Mouse (Mus musculus): ENCODE measurements at regions not wholly inside any gene's neighbourhood (a gene's known extent, or its start where the extent isn't known, plus 50 kb on each side); places are given as distances from the start of the nearest gene placed in this dataset.

DNA sequence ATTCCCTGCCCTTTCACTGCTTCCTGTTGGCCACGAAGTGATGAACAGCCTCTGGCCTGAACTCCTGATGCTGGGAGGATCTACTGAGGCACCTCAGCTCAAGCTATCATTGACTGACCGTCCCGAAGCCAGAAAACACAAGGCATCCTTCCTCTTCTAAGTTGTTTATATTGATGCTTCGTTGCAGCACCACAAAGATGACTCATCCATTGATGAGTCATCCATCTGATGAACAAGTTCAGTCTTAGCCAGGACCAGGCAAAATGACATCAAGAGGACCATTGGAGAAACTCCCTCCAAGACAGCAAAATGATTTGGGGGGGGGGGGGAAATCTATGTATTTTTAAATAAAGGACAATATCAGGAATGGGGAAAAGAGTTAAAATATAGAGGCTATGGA is 144.5 kb downstream of the Rab28 start:
- H3K27me3 ChIP-seq = no peaks in the 10 kb centered on the region
- H3K27ac ChIP-seq = no peak overlapping the region
- no peak overlapping the region for H3K4me2 ChIP-seq (replicated peaks)
- no peaks in the 10 kb centered on the region for H3K36me3 ChIP-seq
- H3K9me3 ChIP-seq (replicated peaks) = no peaks in the 10 kb centered on the region
- H3K4me3 ChIP-seq = no peak overlapping the region
- ATAC-seq (ENCODE audit: low FRiP score) = no peak
- 84% methylated on average over 4 of the region's 4 CpGs for WGBS
- no peaks in the 10 kb centered on the region for H3K4me1 ChIP-seq
- H3K9ac ChIP-seq = no peak overlapping the region

DNA sequence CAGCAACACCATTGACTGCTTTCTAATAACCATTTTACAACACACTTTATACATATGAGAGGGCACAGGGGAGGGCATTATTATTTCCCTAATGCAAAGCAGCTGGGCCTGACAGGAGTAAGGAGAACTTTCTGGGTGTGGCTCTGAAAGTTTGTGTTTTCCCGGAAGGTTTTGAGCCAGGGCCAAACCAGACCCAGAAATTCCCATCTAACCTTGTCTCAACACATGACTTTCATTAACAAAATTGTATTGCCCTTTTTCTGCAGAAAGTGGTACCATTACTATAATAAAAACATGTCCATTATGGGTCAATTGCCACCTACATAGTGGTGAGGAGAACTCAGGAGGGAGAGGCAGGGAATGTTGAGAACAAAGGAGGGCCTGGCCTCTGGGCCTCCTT is 145.7 kb downstream of the Rab28 start:
- Histone ChIP-seq H3K4me3 (no peak overlapping the region), H3K4me1 (no peaks in the 10 kb centered on the region), H3K4me2 (replicated peaks) (no peak overlapping the region), H3K9me3 (replicated peaks) (no peaks in the 10 kb centered on the region), H3K27ac (no peak overlapping the region), H3K36me3 (no peaks in the 10 kb centered on the region), H3K9ac (no peak overlapping the region), H3K27me3 (no peaks in the 10 kb centered on the region)
- no peak for ATAC-seq (ENCODE audit: low FRiP score)
- WGBS = 58% methylated on average over 1 of the region's 1 CpGs

- ATAC-seq (ENCODE audit: low FRiP score) = no peak
- no peaks in the 10 kb centered on the region for H3K9me3 ChIP-seq (replicated peaks)
- H3K27ac ChIP-seq = no peak overlapping the region
- no peak overlapping the region for H3K4me3 ChIP-seq
- peak overlapping the region; percentile 34 for H3K4me2 ChIP-seq (replicated peaks)
- no peak overlapping the region for H3K9ac ChIP-seq
- WGBS = 44% methylated on average over 24 of the region's 24 CpGs
- H3K4me1 ChIP-seq = no peaks in the 10 kb centered on the region
- H3K36me3 ChIP-seq = no peaks in the 10 kb centered on the region
- H3K27me3 ChIP-seq = no peaks in the 10 kb centered on the region
These were observed 151.2 kb downstream of the Rab28 start for GRCm38 (mm10) chr5:41556700-41557309.

- WGBS = 81% methylated on average over 3 of the region's 3 CpGs
- no peak for ATAC-seq (ENCODE audit: low FRiP score)
- no peak overlapping the region for H3K9ac ChIP-seq
These were observed 153.6 kb downstream of the Rab28 start for GRCm38 (mm10) chr5:41554312-41554711.

DNA sequence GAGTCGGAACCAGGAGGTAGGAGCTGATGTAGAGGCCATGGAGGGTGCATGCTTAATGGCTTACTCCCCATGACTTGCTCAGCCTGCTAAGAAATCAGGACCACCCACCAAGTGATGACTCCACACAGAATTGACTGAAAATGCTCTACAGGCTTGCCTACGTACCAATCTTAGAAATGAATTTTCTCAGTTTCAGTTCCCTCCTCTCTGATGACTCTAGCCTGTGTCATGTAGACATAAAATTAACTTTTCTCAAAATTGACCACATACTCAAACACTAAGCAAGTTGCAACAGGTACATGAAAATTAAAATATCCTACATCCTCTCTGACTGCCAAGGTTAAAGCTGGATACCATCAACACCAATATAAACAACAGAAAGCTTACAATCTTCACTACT is 157.9 kb downstream of the Rab28 start:
- no peaks in the 10 kb centered on the region for H3K9me3 ChIP-seq (replicated peaks)
- no peaks in the 10 kb centered on the region for H3K27me3 ChIP-seq
- no peaks in the 10 kb centered on the region for H3K36me3 ChIP-seq
- no peak overlapping the region for H3K27ac ChIP-seq
- no peak for ATAC-seq (ENCODE audit: low FRiP score)
- no peaks in the 10 kb centered on the region for H3K4me1 ChIP-seq
- H3K9ac ChIP-seq = no peak overlapping the region
- no peak overlapping the region for H3K4me3 ChIP-seq
- WGBS = 74% methylated on average over 2 of the region's 2 CpGs
- no peak overlapping the region for H3K4me2 ChIP-seq (replicated peaks)

More at GRCm38 (mm10) chr5:41554312-41554711, 153.6 kb downstream of the Rab28 start:
- Histone ChIP-seq H3K4me1 (no peaks in the 10 kb centered on the region), H3K36me3 (no peaks in the 10 kb centered on the region), H3K27ac (no peak overlapping the region), H3K4me2 (replicated peaks) (no peak overlapping the region), H3K27me3 (no peaks in the 10 kb centered on the region), H3K4me3 (no peak overlapping the region), H3K9me3 (replicated peaks) (no peaks in the 10 kb centered on the region)

GRCm38 (mm10) chr5:41546909-41547308 is 161.0 kb downstream of the Rab28 start:
- H3K9me3 ChIP-seq (replicated peaks) = no peaks in the 10 kb centered on the region
- WGBS = 64% methylated on average over 4 of the region's 4 CpGs
- no peak overlapping the region for H3K9ac ChIP-seq
- H3K36me3 ChIP-seq = no peaks in the 10 kb centered on the region
- no peaks in the 10 kb centered on the region for H3K4me1 ChIP-seq
- no peaks in the 10 kb centered on the region for H3K27me3 ChIP-seq
- no peak overlapping the region for H3K4me2 ChIP-seq (replicated peaks)
- no peak for ATAC-seq (ENCODE audit: low FRiP score)
- no peak overlapping the region for H3K27ac ChIP-seq
- no peak overlapping the region for H3K4me3 ChIP-seq

GRCm38 (mm10) chr5:41540789-41541188 is 167.2 kb downstream of the Rab28 start:
- no peaks in the 10 kb centered on the region for H3K36me3 ChIP-seq
- H3K27me3 ChIP-seq = no peaks in the 10 kb centered on the region
- no peak overlapping the region for H3K4me3 ChIP-seq
- no peak overlapping the region for H3K9ac ChIP-seq
- ATAC-seq (ENCODE audit: low FRiP score) = no peak
- no peak overlapping the region for H3K27ac ChIP-seq
- H3K4me1 ChIP-seq = peaks cover 3% of the 10 kb centered on the region; the same call in 1 of the 2 replicates
- H3K4me2 ChIP-seq (replicated peaks) = no peak overlapping the region
- WGBS = 17% methylated on average over 1 of the region's 1 CpGs
- no peaks in the 10 kb centered on the region for H3K9me3 ChIP-seq (replicated peaks)

- Histone ChIP-seq H3K27ac (no peak overlapping the region), H3K4me3 (no peak overlapping the region), H3K4me1 (no peaks in the 10 kb centered on the region), H3K4me2 (replicated peaks) (no peak overlapping the region), H3K9ac (no peak overlapping the region), H3K27me3 (no peaks in the 10 kb centered on the region), H3K36me3 (no peaks in the 10 kb centered on the region), H3K9me3 (replicated peaks) (no peaks in the 10 kb centered on the region)
- ATAC-seq (ENCODE audit: low FRiP score) = 0 out of 2 replicates have a peak, but pooled peaks have one; percentile 16
- 83% methylated on average over 2 of the region's 2 CpGs for WGBS
These were observed 173.4 kb downstream of the Rab28 start for GRCm38 (mm10) chr5:41534598-41534997.

Data from hindbrain, embryonic 12.5 days (tissue).